Mouse (Mus musculus) thymus, adult 2 months (tissue): ENCODE data around the gene Slc13a2.

ENCODE experiments used
- CTCF ChIP-seq: fragments of 200-500 bp; IDR thresholded peaks from 2 replicates; pipeline ENCODE4 v1.5.1; 2012; ENCODE audit warnings: mild to moderate bottlenecking, control low read depth, low read length, moderate library complexity, borderline replicate concordance; ENCODE audit not compliant: control insufficient read depth, poor library complexity, insufficient read depth; ENCODE audit errors: extremely low read depth
- POLR2A ChIP-seq: fragments of 200-500 bp; IDR thresholded peaks from 2 replicates; pipeline ENCODE4 v1.6.1; 2012; ENCODE audit warnings: mild to moderate bottlenecking, low read length, control low read depth, moderate library complexity; ENCODE audit not compliant: control insufficient read depth, poor library complexity, insufficient read depth; ENCODE audit errors: extremely low read depth

DNA sequence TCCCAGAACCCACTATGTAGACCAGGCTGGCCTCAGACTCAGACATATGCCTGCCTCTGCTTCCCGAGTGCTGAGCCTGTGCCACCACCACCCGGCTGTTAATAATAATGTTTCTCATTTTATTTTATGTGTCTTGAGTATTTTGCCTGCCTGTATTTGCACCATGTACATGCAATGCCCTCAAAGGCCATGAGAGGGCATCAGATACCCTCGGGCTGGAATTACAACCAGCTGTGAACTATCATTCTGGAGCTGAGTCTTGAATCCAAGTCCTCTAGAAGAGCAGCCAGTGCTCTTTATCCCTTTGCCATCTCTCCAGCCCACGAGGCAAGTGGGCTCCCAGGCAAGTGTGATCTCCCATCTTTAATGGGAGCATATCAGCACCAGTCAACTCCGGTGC is 33.3 kb upstream of the Slc13a2 start:
- TF ChIP-seq POLR2A (no peak), CTCF (no peak)
